Mouse (Mus musculus) small intestine, adult 2 months (tissue): Measurements from ENCODE around the gene 9130230L23Rik.

Experiments used
- CTCF ChIP-seq: fragments of 200-500 bp; IDR thresholded peaks from 2 replicates; pipeline ENCODE4 v1.5.1; 2012; ENCODE audit warnings: low read depth, mild to moderate bottlenecking, control low read depth, inconsistent platforms, low read length, moderate library complexity, mixed read lengths; ENCODE audit not compliant: insufficient replicate concordance, insufficient read length; ENCODE audit errors: extremely low read depth
- POLR2A ChIP-seq: fragments of 200-500 bp; IDR thresholded peaks from 2 replicates; pipeline ENCODE4 v1.6.1; 2012; ENCODE audit warnings: low read depth, mild to moderate bottlenecking, control low read depth, inconsistent platforms, low read length, moderate library complexity

GRCm38 (mm10) chr5:65994643-65995042, 9.4 kb downstream of the 9130230L23Rik start:
- no peak for TF ChIP-seq CTCF
- no peak for TF ChIP-seq POLR2A
